Mouse (Mus musculus): Measurements from ENCODE around the gene Tmem129. TPM values are rescaled to one million over a fixed set of nuclear protein-coding genes. Genes with fewer than 3 reads are reported as not detected.

The Tmem129 gene
- 38.2 and 46.0 TPM in 2 replicates for polyA plus RNA-seq (2016; fragmentation: Nextera tagmentation; extraction: Ambion mirVana)

DNA sequence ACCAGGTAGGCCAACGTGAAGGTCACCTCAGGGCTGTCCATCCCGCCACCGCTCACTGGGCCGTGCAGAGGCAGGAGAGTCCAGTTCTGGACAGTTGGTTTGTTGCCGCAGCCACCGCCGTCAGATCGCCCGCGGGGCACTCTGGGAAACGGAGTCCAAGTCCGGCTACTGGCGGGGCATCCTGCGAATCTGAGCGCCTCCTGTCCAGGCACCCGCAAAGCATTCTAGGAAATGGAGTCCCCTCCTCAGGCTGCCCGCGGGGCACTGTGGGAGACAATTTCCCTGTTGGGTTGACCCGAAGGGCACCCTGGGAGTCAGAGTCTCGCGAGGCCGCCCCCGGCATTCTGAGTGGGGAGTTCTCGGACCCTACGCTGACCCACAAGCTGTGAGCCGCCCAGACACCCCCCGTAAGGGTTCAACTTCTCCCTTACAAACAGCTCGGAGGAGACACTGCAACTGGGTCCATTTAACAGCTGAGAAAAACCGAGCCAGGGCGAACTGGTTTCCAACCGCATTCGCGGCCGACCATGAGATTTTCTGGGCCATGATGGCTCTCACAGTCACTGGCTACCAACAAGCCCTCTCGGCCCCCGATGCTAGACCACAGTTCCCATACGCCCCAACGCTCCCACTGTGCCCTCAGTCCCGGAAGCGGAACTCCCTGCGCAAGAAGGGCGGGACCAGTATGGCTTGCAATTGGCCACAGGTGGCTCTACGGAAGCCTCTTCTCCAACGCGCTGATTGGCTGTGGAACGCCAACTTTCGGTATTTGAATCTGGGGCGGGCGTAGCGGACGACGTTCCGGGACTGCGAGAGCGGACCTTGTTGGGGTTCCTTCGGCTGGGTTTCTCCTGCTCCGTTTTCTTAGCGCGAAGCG lies at the start of gene Tmem129, which contains the start of gene Tacc3:
TSS of gene Tmem129 (minus strand) at position 630 of the 877 bp plus-strand sequence.
TSS of gene Tacc3 (plus strand) at position 342 of the 877 bp plus-strand sequence.
- peak; percentile 98 for DNase-seq (ENCODE audit: low spot score)
- no peaks in the 10 kb centered on the region for H3K27me3 ChIP-seq (ENCODE audit: low read depth, poor library complexity, severe bottlenecking)
- WGBS: under 1% methylated on average over 60 of the region's 60 CpGs
- peaks cover 59% of the 10 kb centered on the region for H3K36me3 ChIP-seq
- peak within 1 kb of the TSS; percentile 83 for H3K4me3 ChIP-seq
- peaks cover 53% of the 10 kb centered on the region for H3K4me1 ChIP-seq
- H3K27ac ChIP-seq (replicated peaks): peak within 1 kb of the TSS; percentile 96
- H3K9me3 ChIP-seq (replicated peaks): no peaks in the 10 kb centered on the region

DNA sequence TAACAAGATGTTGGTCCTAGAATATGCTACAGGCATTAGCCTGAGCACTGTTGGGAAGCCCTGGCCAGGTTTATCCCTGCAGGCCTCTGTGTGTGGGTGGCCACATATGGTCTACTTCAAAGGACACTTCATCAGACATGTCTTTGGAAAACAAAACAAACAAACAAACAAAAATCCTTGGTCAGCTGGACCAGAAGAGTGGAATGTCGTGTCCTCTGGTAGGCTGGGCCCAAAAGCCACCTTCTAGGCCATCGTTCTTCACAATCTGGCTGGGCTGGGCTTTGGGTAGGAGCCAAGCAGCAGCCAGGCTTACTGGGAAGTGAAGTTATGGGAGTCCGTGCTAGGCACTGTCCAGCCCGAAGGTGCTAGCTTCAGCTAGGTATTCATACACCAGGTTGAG lies 48.9 kb upstream of the Tmem129 start:
- H3K27me3 ChIP-seq (ENCODE audit: low read depth, poor library complexity, severe bottlenecking): peaks cover 88% of the 10 kb centered on the region
- DNase-seq (ENCODE audit: low spot score): no peak
- no peak overlapping the region for H3K4me3 ChIP-seq
- H3K4me1 ChIP-seq: peaks cover 69% of the 10 kb centered on the region
- H3K9me3 ChIP-seq (replicated peaks): no peaks in the 10 kb centered on the region
- no peaks in the 10 kb centered on the region for H3K36me3 ChIP-seq
- 69% methylated on average over 4 of the region's 4 CpGs for WGBS
- H3K27ac ChIP-seq (replicated peaks): peak overlapping the region; percentile 90

DNA sequence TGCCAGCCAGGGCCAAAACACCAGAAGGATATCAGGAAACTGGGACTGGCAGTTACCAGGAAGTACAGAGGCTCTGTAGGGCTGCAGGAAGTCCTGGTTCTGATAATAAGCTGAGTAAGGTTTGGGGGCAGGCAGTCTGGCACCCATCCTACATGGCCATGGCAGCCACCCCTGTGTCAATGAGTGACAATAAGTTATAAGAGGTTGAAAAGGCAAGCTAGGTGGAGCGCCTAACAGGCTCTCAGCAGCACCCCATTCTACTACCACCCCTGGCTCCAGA lies 48.1 kb upstream of the Tmem129 start:
- Histone ChIP-seq H3K4me3 (peak overlapping the region; percentile 37), H3K9me3 (replicated peaks) (no peaks in the 10 kb centered on the region), H3K4me1 (peaks cover 78% of the 10 kb centered on the region), H3K27me3 (ENCODE audit: low read depth, poor library complexity, severe bottlenecking) (peaks cover 88% of the 10 kb centered on the region), H3K36me3 (no peaks in the 10 kb centered on the region), H3K27ac (replicated peaks) (peak overlapping the region; percentile 90)
- DNase-seq (ENCODE audit: low spot score): no peak
- 90% methylated on average over 1 of the region's 1 CpGs for WGBS

DNA sequence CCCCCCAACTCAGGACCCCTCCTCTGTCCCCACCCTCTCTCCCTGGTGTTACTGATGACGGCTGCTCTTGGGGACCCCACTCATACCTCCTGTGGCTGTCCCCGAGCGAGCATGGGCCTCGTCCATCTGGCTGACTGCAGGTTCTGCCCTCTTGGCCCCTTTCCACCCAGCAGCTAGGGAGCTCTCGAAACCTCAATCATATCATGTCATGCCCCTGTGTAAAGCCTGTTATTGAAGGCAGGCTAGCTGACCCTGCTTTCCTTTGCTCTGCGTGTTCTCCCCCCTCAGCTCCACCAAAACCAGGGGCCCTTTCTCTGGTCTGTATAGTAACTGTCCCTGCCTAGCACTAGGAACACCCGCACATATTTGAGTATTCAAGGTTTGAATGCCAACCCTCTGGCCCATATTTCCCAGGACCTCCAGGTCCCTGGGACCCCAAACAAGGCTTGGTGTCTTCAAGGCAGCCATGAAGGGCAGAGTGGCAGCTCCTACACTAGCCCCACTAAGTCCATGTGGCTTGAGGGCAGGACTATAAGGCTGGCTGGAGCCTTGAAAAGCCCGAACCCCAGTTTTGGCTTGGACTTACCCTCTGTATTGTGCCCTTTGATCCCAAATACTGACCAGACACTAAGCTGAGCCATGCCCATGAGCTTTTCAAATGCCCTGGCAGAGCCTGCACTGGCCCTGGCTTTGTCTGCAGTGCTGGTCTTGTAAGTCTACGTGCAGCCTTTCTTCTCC lies 47.6 kb upstream of the Tmem129 start:
- WGBS: 14% methylated on average over 9 of the region's 9 CpGs

DNA sequence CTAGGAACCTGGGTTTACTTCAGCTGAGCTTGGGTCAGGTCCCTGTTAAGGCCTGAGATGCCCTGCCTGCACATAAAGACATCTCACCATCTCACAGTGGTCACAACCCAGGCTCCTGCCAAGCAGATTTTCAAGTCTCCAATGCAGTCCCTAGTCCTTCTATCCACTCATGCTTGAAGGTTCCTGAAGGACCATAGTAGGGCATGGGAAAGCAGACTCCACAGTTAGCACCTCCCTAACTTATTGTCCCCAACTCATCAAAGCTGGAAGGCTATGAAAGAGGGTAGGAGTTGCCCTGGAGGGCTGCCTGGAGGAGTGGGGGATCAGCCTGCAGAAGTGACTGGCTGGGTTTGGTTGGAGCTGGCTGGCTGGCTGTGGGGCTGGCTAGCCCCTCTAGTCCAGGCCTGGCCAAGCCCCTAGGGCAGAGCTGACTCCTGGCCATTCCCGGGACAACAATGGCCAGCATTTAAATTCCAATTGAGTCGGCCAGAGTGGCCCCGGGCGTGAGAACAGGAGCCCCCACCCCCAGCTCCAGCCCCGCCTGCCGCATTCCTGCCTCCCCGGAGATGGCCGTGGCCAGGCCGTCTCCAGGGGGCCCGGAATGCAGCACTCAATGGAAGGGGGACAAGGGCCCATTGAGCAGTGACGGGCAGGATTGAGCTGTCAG lies 46.9 kb upstream of the Tmem129 start:
- Histone ChIP-seq H3K27ac (replicated peaks) (peak overlapping the region; percentile 90), H3K27me3 (ENCODE audit: low read depth, poor library complexity, severe bottlenecking) (peaks cover 88% of the 10 kb centered on the region), H3K9me3 (replicated peaks) (no peaks in the 10 kb centered on the region), H3K4me1 (peaks cover 90% of the 10 kb centered on the region), H3K36me3 (no peaks in the 10 kb centered on the region), H3K4me3 (peak overlapping the region; percentile 37)
- DNase-seq (ENCODE audit: low spot score): peak; percentile 94
- WGBS: under 1% methylated on average over 11 of the region's 11 CpGs

More for the DNA sequence above, 47.6 kb upstream of the Tmem129 start:
- no peaks in the 10 kb centered on the region for H3K36me3 ChIP-seq
- peaks cover 83% of the 10 kb centered on the region for H3K4me1 ChIP-seq
- H3K27me3 ChIP-seq (ENCODE audit: low read depth, poor library complexity, severe bottlenecking): peaks cover 88% of the 10 kb centered on the region
- H3K9me3 ChIP-seq (replicated peaks): no peaks in the 10 kb centered on the region
- peak overlapping the region; percentile 37 for H3K4me3 ChIP-seq
- no peak for DNase-seq (ENCODE audit: low spot score)
- peak overlapping the region; percentile 90 for H3K27ac ChIP-seq (replicated peaks)

DNA sequence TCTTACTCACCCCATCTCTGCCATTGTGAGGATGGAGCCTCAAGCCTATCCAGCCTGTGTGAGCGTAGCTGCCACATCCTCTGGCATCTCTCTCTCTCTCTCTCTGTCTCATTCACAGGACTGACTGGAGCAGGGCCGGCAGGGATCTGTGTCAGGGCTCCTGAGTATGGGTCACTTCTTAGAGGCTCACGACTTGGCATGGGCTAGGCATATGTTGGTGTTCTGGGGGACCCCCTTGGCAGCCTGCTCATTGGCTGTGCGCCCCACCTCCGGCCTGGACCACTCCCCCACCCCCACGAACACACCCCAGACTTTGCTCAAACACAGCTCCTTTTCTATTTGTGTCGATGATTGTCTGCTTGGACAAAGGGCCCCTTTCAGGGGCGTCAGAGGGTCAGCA lies 45.8 kb upstream of the Tmem129 start:
- WGBS: 38% methylated on average over 8 of the region's 8 CpGs
- Histone ChIP-seq H3K4me1 (peaks cover 96% of the 10 kb centered on the region), H3K27me3 (ENCODE audit: low read depth, poor library complexity, severe bottlenecking) (peaks cover 88% of the 10 kb centered on the region), H3K9me3 (replicated peaks) (no peaks in the 10 kb centered on the region), H3K36me3 (no peaks in the 10 kb centered on the region), H3K4me3 (peak overlapping the region; percentile 37), H3K27ac (replicated peaks) (peak overlapping the region; percentile 90)
- no peak for DNase-seq (ENCODE audit: low spot score)

DNA sequence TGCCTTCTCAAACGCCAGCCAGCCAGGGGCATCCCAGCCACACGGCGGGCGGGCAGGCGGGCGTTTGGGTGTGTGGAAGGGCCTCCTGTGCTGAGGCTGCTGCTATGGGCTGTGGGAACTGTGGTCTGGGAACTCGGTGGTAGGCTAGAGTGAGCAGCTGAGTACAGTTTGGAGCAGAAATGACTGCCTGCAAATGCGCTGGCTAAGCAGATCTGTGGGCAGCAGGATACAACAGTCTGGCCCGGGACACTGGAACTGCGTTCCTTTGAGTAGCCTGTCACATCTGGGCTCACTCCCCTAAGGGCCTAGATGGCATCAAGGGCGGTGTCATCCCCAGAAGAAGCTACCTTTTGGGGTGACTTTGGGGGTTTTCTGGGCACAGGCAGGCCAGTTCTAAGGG lies 43.6 kb upstream of the Tmem129 start:
- Histone ChIP-seq H3K27me3 (ENCODE audit: low read depth, poor library complexity, severe bottlenecking) (peaks cover 88% of the 10 kb centered on the region), H3K4me1 (peaks cover 100% of the 10 kb centered on the region)
- WGBS: 86% methylated on average over 11 of the region's 11 CpGs

DNA sequence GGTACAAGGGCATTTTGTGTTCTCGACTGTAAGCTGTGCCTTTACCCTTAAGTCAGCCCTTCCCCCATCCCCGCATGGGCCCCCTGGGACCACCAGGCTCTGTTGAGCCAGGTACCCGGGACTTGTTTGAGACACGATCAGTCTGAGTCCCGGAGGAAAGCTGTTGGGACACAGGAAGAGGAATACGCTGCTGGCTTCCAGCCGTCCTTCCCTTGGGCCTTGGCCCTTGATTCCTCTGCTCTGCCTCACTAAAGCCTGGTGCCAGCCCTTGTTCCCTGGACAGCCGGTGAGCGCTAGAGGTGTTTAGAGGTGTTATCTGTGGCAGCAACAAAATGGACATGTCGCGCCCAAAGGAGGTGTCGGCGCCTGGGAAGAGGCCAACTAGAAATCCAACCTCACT lies 41.8 kb upstream of the Tmem129 start:
- no peak overlapping the region for H3K4me3 ChIP-seq
- no peaks in the 10 kb centered on the region for H3K9me3 ChIP-seq (replicated peaks)
- 54% methylated on average over 13 of the region's 13 CpGs for WGBS
- peaks cover 100% of the 10 kb centered on the region for H3K4me1 ChIP-seq
- no peaks in the 10 kb centered on the region for H3K36me3 ChIP-seq
- H3K27me3 ChIP-seq (ENCODE audit: low read depth, poor library complexity, severe bottlenecking): peaks cover 94% of the 10 kb centered on the region
- H3K27ac ChIP-seq (replicated peaks): peak overlapping the region; percentile 94
- no peak for DNase-seq (ENCODE audit: low spot score)

More for the DNA sequence above, 43.6 kb upstream of the Tmem129 start:
- H3K9me3 ChIP-seq (replicated peaks): no peaks in the 10 kb centered on the region
- peak overlapping the region; percentile 72 for H3K27ac ChIP-seq (replicated peaks)
- no peaks in the 10 kb centered on the region for H3K36me3 ChIP-seq
- no peak overlapping the region for H3K4me3 ChIP-seq
- DNase-seq (ENCODE audit: low spot score): no peak

DNA sequence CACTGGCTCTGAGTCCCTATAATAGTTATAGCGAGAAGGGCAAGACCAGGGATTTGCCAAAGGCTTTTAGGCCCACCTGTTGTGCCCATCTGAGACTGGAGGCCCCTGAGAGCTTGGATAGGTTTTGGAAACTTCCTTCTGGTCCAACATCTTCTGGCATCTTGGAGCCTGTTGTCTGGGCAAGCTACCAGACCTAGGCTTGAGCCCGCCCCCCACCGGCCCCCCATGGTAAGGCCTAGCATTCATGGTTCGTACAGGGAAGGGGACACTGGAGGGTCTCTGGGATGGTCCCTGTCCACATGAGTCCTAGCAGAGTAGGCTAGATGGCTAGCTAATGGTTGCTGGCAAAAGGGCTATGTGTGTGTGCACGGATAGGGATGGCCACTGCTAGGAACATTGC lies 40.5 kb upstream of the Tmem129 start:
- H3K27ac ChIP-seq (replicated peaks): peak overlapping the region; percentile 94
- no peak for DNase-seq (ENCODE audit: low spot score)
- WGBS: 74% methylated on average over 5 of the region's 5 CpGs
- peaks cover 100% of the 10 kb centered on the region for H3K27me3 ChIP-seq (ENCODE audit: low read depth, poor library complexity, severe bottlenecking)
- H3K36me3 ChIP-seq: no peaks in the 10 kb centered on the region
- peaks cover 100% of the 10 kb centered on the region for H3K4me1 ChIP-seq
- no peak overlapping the region for H3K4me3 ChIP-seq
- no peaks in the 10 kb centered on the region for H3K9me3 ChIP-seq (replicated peaks)

DNA sequence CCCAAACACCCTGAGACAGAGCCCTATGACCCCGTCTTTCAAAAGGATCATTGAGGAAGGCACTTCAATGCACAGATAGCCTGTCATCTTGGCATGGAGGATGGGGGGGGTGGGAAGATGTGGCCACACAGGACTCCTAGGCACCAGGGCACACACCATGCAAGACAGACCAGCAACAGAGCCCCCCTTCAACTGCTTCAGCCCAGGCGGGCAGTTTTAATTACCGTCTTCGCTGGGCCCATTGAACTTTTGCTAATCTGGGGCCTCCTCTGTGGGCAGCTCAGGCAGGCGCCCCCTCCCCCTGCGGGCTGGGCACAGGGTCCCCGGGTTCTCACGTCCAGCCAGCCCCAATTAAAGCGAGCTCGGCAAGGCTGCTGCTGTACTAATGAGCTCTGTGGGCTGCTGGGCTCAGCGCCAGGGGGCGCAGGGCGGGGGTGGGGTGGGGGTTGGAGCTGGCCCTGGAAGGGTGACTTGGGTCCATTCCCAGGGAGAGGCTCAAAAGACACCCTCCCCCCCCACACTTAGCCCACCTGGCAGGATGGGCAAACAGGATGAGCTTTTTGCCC lies 39.8 kb upstream of the Tmem129 start:
- peak overlapping the region; percentile 18 for H3K4me3 ChIP-seq
- H3K27ac ChIP-seq (replicated peaks): peak overlapping the region; percentile 94
- H3K9me3 ChIP-seq (replicated peaks): no peaks in the 10 kb centered on the region
- peaks cover 100% of the 10 kb centered on the region for H3K27me3 ChIP-seq (ENCODE audit: low read depth, poor library complexity, severe bottlenecking)
- DNase-seq (ENCODE audit: low spot score): no peak
- no peaks in the 10 kb centered on the region for H3K36me3 ChIP-seq
- H3K4me1 ChIP-seq: peaks cover 100% of the 10 kb centered on the region
- WGBS: 15% methylated on average over 13 of the region's 13 CpGs

DNA sequence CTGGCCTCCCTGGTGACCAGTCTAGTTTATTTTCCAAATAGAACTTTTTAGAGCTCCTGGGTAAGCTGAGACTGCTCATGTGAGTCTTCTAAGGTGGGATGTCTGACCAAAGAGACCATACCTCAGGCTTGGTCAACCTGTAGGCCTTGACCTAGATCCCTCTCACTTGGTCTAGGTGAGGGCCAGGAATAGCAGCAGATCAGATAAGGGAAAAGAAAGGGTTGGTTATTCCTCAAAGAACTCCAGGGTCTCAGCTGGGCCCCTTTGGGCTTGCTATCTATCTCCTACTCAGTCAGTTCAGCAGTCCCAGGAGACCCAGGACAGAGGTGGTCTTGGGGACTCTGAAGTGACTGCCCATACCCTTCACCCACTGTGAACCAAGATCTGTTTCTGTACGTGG lies 39.3 kb upstream of the Tmem129 start:
- H3K9me3 ChIP-seq (replicated peaks): no peaks in the 10 kb centered on the region
- H3K27ac ChIP-seq (replicated peaks): peak overlapping the region; percentile 94
- WGBS: 10% methylated on average over 1 of the region's 1 CpGs
- H3K36me3 ChIP-seq: no peaks in the 10 kb centered on the region
- H3K27me3 ChIP-seq (ENCODE audit: low read depth, poor library complexity, severe bottlenecking): peaks cover 100% of the 10 kb centered on the region
- no peak for DNase-seq (ENCODE audit: low spot score)
- H3K4me1 ChIP-seq: peaks cover 100% of the 10 kb centered on the region
- H3K4me3 ChIP-seq: peak overlapping the region; percentile 18; the same call in 1 of the 2 replicates

DNA sequence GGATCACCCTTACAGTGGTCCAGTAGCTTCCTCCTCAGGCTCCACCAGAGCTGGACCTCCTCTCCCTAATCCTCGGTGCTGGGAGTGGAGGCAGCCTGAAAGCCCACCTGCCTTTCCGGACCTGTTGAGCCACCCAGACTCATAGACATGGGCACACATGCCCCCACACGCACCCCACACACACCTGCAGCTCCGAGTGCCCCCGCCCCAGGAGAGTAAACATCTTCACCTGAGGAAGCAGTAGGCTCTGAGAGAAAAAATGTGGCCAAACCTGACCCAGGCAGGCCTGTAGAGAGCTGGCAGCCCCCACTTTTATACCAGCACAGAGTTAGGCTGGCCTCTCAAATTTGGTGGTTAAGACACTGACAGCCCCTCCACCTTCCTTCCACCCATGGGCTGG lies 38.2 kb upstream of the Tmem129 start:
- H3K4me1 ChIP-seq: peaks cover 98% of the 10 kb centered on the region
- 40% methylated on average over 5 of the region's 5 CpGs for whole genome bisulfite sequencing
- H3K27ac ChIP-seq (replicated peaks): peak overlapping the region; percentile 94
- H3K36me3 ChIP-seq: no peaks in the 10 kb centered on the region
- no peak for DNase-seq (ENCODE audit: low spot score)
- H3K27me3 ChIP-seq (ENCODE audit: low read depth, poor library complexity, severe bottlenecking): peaks cover 100% of the 10 kb centered on the region
- peak overlapping the region; percentile 54 for H3K4me3 ChIP-seq
- no peaks in the 10 kb centered on the region for H3K9me3 ChIP-seq (replicated peaks)
